Mouse (Mus musculus): ENCODE measurements around the gene Gm26965. TPM values are rescaled to one million over a fixed set of nuclear protein-coding genes. Genes with fewer than 3 reads are reported as not detected.

The Gm26965 gene
- total RNA-seq, 2 experiments from 2014 or later = not detected

Other genes with a start within 250 kb of the Gm26965 start
- gene Zfp458, start 247.7 kb downstream of the Gm26965 start, total RNA-seq (2021) = 10 to 100 TPM; 23.9 to 25.0 TPM
- 1 to 10 TPM; 3.3 to 3.8 TPM for gene Zfp457, start 219.7 kb downstream of the Gm26965 start, total RNA-seq (2021)
- gene Zfp595, start 193.6 kb downstream of the Gm26965 start, total RNA-seq (2021) = 1 to 10 TPM; 2.9 to 3.3 TPM
- not detected for gene Gm28044, start 165.6 kb downstream of the Gm26965 start, total RNA-seq (2021)
- gene Zfp953, start 165.5 kb downstream of the Gm26965 start, total RNA-seq (2021) = 1 to 10 TPM in 1 of 2 experiments, under 1 TPM in 1; 0.58 to 1.1 TPM
- gene Gm28041, start 150.4 kb downstream of the Gm26965 start, total RNA-seq (2021) = not detected
- gene Zfp456, start 150.3 kb downstream of the Gm26965 start, total RNA-seq (2021) = under 1 TPM; 0.60 to 0.82 TPM
- gene Zfp429, start 126.3 kb downstream of the Gm26965 start, total RNA-seq (2021) = 1 to 10 TPM; 3.1 to 3.2 TPM
- gene Zfp459, start 104.7 kb downstream of the Gm26965 start, total RNA-seq (2021) = 1 to 10 TPM; 1.7 to 2.8 TPM
- 10 to 100 TPM in 1 of 2 experiments, 1 to 10 TPM in 1; 8.6 to 10.8 TPM for gene Zfp874a, start 74.5 kb downstream of the Gm26965 start, total RNA-seq (2021)
- 10 to 100 TPM; 10.6 to 12.1 TPM for gene Zfp874b, start 41.9 kb downstream of the Gm26965 start, total RNA-seq (2021)
- 1 to 10 TPM; 7.9 to 8.3 TPM for gene Zfp58, start 25.6 kb downstream of the Gm26965 start, total RNA-seq (2021)
- 10 to 100 TPM; 25.6 to 26.7 TPM for gene Zfp87, start within 50 bp of the Gm26965 start, total RNA-seq (2021)
- 10 to 100 TPM; 10.1 to 10.9 TPM for gene Zfp748, start 27.7 kb upstream of the Gm26965 start, total RNA-seq (2021)
- 10 to 100 TPM; 11.3 to 11.4 TPM for gene Zfp729b, start 83.6 kb upstream of the Gm26965 start, total RNA-seq (2021)
- 1 to 10 TPM in 1 of 2 experiments, under 1 TPM in 1; 0.48 to 1.1 TPM for gene Gm49345, start 111.6 kb upstream of the Gm26965 start, total RNA-seq (2021)
- 1 to 10 TPM; 9.7 to 10.0 TPM for gene Zfp729a, start 111.6 kb upstream of the Gm26965 start, total RNA-seq (2021)
- 10 to 100 TPM; 21.5 to 25.0 TPM for gene Zfp738, start 160.9 kb upstream of the Gm26965 start, total RNA-seq (2021)
- 10 to 100 TPM; 20.6 TPM for gene Zfp65, start 203.0 kb upstream of the Gm26965 start, total RNA-seq (2021)
- 1 to 10 TPM; 7.2 to 9.1 TPM for gene Zfp85, start 229.1 kb upstream of the Gm26965 start, total RNA-seq (2021)